9 mouse cellular contexts compared by ENCODE assay signal in genomic region chr4:63290081-63290480, GRCm38 (mm10). TPM values are rescaled to one million over a fixed set of nuclear protein-coding genes. Genes with fewer than 3 reads are reported as not detected.
DNase-seq lines count a peak whose midpoint lies in the region; ATAC-seq lines count a peak whose summit lies in the region.
"Had no signal": no experiment of that assay in that cellular context is flagged by ENCODE, and none has a peak within 500 bp of the region (broad histone marks: within the 10 kb centered on the region; RNA-seq: fewer than 3 reads in every experiment).

No protein-coding gene starts in this region.

- no peaks in the 10 kb centered on the region for H3K27me3 ChIP-seq in kidney, embryonic 15.5 days
- no peaks in the 10 kb centered on the region for H3K27me3 ChIP-seq in kidney, embryonic 14.5 days (ENCODE audit: control insufficient read depth, insufficient read depth, low read length)
- H3K27me3 ChIP-seq in embryonic facial prominence, embryonic 10.5 days (replicated peaks; ENCODE audit: low read depth, poor library complexity, severe bottlenecking), result no peaks in the 10 kb centered on the region

- no peaks in the 10 kb centered on the region for H3K9me3 ChIP-seq in kidney, embryonic 15.5 days (replicated peaks)
- H3K9me3 ChIP-seq in kidney, embryonic 14.5 days (ENCODE audit: control insufficient read depth, low read length), result no peaks in the 10 kb centered on the region
- H3K9me3 ChIP-seq in embryonic facial prominence, embryonic 10.5 days, result no peaks in the 10 kb centered on the region

- peak overlapping the region; percentile 27; the same call in 1 of the 2 replicates for H3K27ac ChIP-seq in kidney, embryonic 15.5 days
- H3K27ac ChIP-seq in kidney, embryonic 14.5 days (ENCODE audit: low read depth, low read length), result no peak overlapping the region
- peak overlapping the region; percentile 2; the same call in 1 of the 2 replicates for H3K27ac ChIP-seq in embryonic facial prominence, embryonic 10.5 days (replicated peaks)

- 72% methylated on average over 2 of the region's 2 CpGs for WGBS in kidney, embryonic 15.5 days
- 77% methylated on average over 2 of the region's 2 CpGs for WGBS in kidney, embryonic 14.5 days
- 90% methylated on average over 2 of the region's 2 CpGs for WGBS in embryonic facial prominence, embryonic 10.5 days

- H3K4me3 ChIP-seq in kidney, embryonic 15.5 days (replicated peaks), result no peak overlapping the region
- no peak overlapping the region for H3K4me3 ChIP-seq in kidney, embryonic 14.5 days (ENCODE audit: low read length)
- H3K4me3 ChIP-seq in embryonic facial prominence, embryonic 10.5 days, result no peak overlapping the region

- no peak overlapping the region for H3K9ac ChIP-seq in kidney, embryonic 15.5 days
- H3K9ac ChIP-seq in kidney, embryonic 14.5 days (ENCODE audit: low read depth, low read length), result no peak overlapping the region

- peaks cover 15% of the 10 kb centered on the region for H3K4me1 ChIP-seq in kidney, embryonic 15.5 days
- H3K4me1 ChIP-seq in kidney, embryonic 14.5 days (ENCODE audit: control insufficient read depth, insufficient read depth, low read length), result peaks cover 3% of the 10 kb centered on the region; the same call in 1 of the 2 replicates
- peaks cover 23% of the 10 kb centered on the region for H3K4me1 ChIP-seq in embryonic facial prominence, embryonic 10.5 days

- ATAC-seq in kidney, embryonic 15.5 days (replicated peaks; ENCODE audit: low FRiP score), result no peak
- ATAC-seq in kidney, embryonic 14.5 days (ENCODE audit: low FRiP score, low TSS enrichment), result no peak

- DNase-seq in embryonic facial prominence, embryonic 10.5 days (ENCODE audit: low spot score), result no peak
- peak; percentile 36 to 38 for DNase-seq in layer of hippocampus, postnatal 14 days (ENCODE audit: low spot score in 2 of 2)
- DNase-seq in ovary, postnatal 36 days (ENCODE audit: low spot score), result peak; percentile 42
- DNase-seq in thymus, postnatal 0 days (ENCODE audit: low spot score), result no peak
- no peak for DNase-seq in adrenal gland, adult 8-10 months
- no peak for DNase-seq in yolk sac, embryonic 10.5 days (ENCODE audit: low spot score)

- H3K4me2 ChIP-seq in kidney, embryonic 15.5 days, result no peak overlapping the region
- H3K4me2 ChIP-seq in kidney, embryonic 14.5 days (replicated peaks; ENCODE audit: low read depth, low read length), result no peak overlapping the region

- peaks cover 47% of the 10 kb centered on the region for H3K36me3 ChIP-seq in kidney, embryonic 15.5 days
- peaks cover 12% of the 10 kb centered on the region; the same call in 1 of the 2 replicates for H3K36me3 ChIP-seq in kidney, embryonic 14.5 days (ENCODE audit: control insufficient read depth, insufficient read depth, low read length)
- peaks cover 46% of the 10 kb centered on the region for H3K36me3 ChIP-seq in embryonic facial prominence, embryonic 10.5 days (replicated peaks)

RNA-seq across cellular contexts. Expression of gene Orm1, which starts 54.3 kb away (rescaled TPM):
- polyA plus RNA-seq in kidney, embryonic 15.5 days (2015; fragmentation: Nextera tagmentation; extraction: Ambion mirVana), result 0.44 TPM in 1 of 2 replicates, not detected in the other
- polyA plus RNA-seq in kidney, embryonic 14.5 days (2014; fragmentation: Nextera tagmentation; extraction: Ambion mirVana), result not detected in 2 replicates
- polyA plus RNA-seq in embryonic facial prominence, embryonic 10.5 days (2016; fragmentation: Nextera tagmentation; extraction: Ambion mirVana), result not detected in 2 replicates
- total RNA-seq in layer of hippocampus, postnatal 14 days (2021), result not detected
- 1.9 and 2.7 TPM in 2 replicates for polyA plus RNA-seq in thymus, postnatal 0 days (2015; fragmentation: Nextera tagmentation; extraction: Ambion mirVana)
- 10 to 100 TPM; 18.5 to 49.4 (median 27.4) TPM for total RNA-seq in adrenal gland, adult 8-10 months (2022)
- polyA plus RNA-seq: heart, embryonic 14.5 days had no signal

Comparison
In these comparisons a context has a peak if more than half of its experiments do, and no peak if none do; other contexts are left out.
1. DNase-seq: peak in layer of hippocampus, postnatal 14 days (2 of 2) and ovary, postnatal 36 days (single experiment); none in embryonic facial prominence, embryonic 10.5 days (single experiment), thymus, postnatal 0 days (single experiment), adrenal gland, adult 8-10 months (single experiment) and yolk sac, embryonic 10.5 days (single experiment).